Mouse (Mus musculus) frontal cortex, postnatal 10 days (tissue): ENCODE data around the gene Fam174b.

ENCODE experiments used
- DNase-seq, 2 experiments: peaks; one replicate each; pipeline ENCODE4 v3.0.0; 2022; ENCODE audit warnings: low spot score in 2 of 2, mixed read lengths in 1 of 2

Gene Fam174b

DNA sequence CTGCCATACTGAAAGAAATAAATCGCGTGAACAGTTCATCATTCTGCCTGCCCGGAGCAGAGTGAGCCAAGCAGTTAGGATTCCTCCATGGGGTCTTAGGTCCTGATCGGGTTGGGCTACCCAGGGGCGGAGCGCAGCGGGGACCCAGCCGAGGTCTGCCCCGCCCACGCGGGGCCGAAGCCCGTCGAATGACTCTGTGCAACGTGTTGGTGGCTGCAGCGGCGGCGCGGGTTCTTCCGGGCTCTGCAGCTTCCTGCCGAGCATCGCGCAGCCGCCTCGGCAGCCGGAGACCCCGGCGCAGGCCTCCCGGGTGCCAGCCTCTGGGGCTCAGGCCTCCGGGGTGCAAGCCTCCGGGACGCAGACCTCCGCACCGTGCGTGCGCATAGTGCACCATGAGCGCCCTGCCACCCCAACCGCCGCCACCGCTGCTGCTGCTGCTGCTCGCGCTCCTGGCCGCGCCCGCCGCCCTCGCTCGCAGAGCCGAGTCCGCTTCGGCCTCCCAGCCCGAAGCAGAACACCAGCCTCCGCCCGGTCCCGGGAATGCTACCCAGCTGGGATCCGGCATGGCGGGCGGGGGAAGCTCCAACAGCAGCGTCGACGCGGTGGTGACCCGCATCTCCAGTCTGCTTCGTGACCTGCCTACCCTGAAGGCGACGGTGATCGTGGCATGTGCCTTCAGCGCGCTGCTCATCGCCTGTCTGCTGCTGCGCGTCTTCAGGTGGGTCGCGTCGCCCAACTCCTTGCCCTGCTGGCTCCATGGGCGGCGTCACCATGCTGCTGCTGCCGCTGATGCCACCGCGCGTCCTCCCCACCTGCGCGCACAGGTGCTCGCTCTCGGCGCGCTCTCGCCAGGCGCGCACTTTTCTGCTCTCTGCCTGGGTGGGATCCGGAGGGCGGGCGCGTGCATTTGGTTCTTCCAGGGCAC is at the start of gene Fam174b:
TSS of gene Fam174b (plus strand) at position 192 of the 925 bp plus-strand sequence.
- DNase-seq = peak; percentile 44 to 69

GRCm38 (mm10) chr7:73697092-73697491 is 43.0 kb upstream of the Fam174b start:
- DNase-seq = no peak

- DNase-seq = no peak
Observed at GRCm38 (mm10) chr7:73704305-73704704, 35.8 kb upstream of the Fam174b start.

DNA sequence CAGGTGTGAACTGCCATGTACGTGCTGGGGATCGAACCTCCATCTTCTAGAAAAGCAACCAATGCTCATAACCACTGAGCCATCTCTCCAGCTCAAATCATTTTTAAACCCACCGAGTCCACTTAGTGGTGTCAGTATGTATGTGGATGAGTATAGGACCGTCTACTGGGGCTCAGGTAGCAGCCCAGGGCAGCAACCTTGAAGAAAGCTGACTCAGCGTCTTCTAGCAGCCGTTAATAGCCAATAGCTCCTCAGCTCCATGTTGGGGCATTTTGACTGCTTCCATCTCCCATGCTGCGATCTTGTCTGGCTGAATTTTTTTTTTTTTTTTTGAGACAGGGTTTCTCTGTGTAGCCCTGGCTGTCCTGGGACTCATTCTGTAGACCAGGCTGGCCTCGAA is 26.6 kb upstream of the Fam174b start:
- no peak for DNase-seq

GRCm38 (mm10) chr7:73715928-73716749 is 24.0 kb upstream of the Fam174b start:
- DNase-seq = peak; percentile 28 to 36

DNA sequence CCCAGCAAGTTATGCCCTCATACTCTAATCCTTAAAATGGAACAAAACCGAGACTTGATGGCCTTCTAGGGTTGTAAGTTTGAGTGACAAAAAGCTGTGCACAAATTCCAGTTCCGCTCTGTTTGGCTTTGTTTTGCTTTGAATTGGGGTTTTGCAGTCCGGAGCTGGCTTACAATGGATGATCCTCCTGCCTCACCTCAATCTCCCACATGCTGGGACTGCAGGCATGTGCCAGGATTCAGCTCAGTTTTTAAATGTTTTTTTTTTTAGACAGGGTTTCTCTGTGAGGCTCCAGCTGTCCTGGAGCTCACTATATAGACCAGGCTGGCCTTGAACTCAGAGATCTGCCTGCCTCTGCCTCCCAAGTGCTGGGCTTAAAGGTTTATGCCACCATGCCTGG is 23.3 kb upstream of the Fam174b start:
- DNase-seq = no peak

DNA sequence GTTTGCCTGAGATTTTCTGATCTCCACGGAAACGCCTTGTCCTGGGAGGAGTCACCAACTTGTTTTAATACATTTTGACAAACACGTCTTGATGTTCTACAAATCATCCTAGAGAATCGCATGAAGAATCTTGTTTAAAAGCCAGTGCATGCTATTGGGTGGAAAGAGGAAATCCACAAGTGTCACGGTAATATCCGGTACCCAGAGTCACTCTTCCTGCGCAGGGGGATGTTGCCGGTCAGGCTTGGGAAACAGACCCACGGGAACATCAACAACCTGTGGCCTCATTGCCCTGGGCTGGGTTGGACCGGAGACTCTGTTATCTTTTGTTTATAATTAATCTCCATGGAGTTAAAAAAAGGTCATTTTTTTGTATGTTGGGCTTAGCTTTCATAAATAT is 22.1 kb upstream of the Fam174b start:
- no peak for DNase-seq

DNA sequence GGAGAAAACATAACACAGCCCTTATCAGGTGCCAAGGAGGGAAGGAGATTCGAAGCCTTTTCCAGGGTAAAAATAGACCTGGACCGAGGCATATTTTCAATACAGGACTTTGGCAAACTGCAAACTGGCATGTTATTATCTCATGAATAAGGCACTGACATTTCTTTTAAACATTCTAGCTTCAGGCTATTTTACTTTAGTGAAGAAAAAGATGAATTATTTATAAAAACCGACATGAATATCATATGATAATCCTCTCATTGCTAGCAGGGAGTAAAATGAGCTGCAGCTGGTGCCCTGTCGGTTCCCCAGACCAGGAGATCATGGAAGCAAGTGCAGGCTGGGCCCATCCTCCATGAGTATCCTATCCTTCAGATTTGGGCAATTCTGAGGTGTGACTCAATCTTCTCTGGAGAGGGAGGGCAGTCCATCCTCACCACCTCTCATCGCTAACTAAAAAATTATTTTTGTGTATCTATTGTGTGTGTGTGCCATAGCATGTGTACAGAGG is 21.6 kb upstream of the Fam174b start:
- DNase-seq = no peak

DNA sequence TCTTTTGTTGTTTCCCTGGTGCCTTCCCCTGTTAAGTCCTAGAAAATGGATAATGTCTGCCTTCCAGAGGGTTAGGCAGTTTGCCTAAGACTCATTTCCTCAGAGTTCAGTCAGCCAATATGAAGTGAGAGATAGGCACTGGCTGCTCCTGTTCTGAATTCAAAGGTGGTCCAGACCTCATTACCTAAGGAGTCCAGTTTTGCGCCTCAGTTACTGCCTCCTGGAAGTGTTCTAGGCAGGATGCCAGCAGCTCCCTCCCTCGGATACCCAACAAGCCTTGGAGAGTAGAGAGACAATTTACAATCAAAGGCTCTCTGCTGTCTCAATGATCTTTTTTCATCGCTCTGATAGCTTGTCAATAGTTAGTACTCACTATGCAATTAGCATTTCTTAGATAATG is 19.1 kb upstream of the Fam174b start:
- DNase-seq = no peak

- DNase-seq = no peak
Observed at GRCm38 (mm10) chr7:73721764-73722163, 18.3 kb upstream of the Fam174b start.

DNA sequence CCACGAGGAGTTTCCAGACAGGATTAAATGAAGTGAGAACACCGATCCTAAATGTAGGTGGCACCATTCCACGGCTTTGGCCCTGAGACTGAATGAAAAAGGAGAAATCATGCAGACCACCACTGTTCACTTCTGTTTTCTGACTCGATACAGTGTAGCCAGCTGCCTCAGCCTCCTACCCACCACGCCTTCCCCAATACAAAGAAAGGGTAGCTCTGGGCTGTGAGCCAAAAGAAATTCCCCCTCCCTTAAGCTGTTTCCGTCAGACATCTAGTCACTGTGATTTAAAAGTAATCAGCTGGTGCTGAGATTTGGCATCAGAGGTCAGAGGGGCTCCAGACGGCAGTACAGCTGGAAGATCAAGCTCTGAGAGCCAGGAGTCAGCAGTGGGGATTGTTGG is 10.2 kb upstream of the Fam174b start:
- no peak for DNase-seq

GRCm38 (mm10) chr7:73730430-73731022 is 9.6 kb upstream of the Fam174b start:
- DNase-seq = no peak

DNA sequence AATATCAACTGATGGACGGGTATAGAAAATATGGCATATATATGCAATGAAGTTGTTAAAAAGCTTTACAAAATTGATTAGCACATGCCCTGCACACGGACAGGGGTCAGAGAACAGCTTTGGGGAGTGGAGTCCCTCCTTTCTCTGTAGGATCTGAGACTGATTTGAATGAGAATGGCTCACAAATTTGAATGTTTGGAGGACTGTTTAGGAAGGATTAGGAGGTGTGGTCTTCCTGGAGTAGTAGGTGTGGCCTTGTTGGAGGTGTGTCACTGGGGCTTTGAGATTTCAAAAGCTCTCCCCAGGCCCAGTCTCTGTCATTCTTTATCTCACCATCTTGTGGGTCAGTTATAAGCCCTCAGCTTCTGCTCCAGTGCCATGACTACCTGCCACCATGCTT is 4.1 kb upstream of the Fam174b start:
- no peak for DNase-seq

DNA sequence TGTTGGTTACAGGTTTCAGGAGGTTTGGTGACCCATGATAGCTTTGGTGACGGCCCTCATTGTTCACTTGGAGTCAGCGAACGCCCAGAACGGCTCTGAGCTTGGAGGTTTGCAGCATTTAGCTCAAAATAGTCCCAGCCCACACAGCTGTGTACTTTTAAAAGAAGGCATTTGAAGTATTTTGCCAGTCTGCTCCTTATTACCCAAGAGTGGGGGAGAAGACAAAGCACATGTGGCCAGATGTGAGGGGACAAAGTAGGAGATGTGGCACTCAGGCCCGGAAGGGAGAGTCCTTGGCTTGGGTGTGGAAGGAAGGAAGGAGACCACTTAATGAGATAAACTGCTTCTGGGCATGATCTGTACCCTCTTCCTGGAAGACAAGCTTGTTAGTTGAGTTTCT is 1.3 kb downstream of the Fam174b start:
- DNase-seq = no peak

- DNase-seq = no peak
Observed at GRCm38 (mm10) chr7:73741841-73742240, 1.7 kb downstream of the Fam174b start.

DNA sequence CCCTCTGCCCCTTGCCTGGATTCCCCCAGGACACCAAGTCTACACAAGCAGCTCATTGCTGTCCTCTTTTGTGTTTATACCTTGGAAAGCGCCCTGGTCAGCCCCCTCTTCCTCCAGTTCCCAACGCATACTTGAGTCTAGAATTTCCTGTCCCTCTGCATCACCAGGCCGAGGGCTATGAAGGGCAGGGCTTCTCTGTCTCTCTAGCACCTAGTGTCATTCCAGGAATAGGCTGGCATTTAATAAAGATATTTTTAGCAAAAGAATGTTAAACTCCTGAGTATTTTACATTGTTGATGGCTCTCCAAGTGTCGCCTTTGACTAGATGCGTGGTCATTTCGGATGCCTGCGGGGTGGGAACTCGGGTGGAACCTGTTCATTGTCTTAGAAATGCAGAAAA is 3.0 kb downstream of the Fam174b start:
- DNase-seq = no peak

GRCm38 (mm10) chr7:73743831-73744370 is 3.8 kb downstream of the Fam174b start:
- DNase-seq = no peak

DNA sequence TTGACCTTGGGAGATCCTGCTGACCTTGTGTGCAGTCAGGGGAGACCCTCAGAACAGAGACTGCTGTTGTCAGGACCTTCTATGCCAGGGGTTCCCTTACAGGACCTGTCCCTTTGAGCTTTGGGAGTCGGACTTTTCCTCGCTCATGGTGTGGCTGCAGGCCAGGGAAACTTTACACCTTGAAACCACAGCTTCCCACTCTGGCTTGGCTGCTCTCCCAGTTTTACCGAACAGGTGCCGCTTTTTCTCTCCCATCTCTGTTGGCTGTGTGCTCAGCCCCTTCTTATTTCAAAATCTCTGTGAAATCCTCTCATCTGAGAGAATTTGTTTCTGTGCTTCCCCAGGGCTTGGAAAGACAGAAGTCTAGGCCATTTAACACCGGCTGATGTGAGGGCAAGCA is 5.8 kb downstream of the Fam174b start:
- no peak for DNase-seq

DNA sequence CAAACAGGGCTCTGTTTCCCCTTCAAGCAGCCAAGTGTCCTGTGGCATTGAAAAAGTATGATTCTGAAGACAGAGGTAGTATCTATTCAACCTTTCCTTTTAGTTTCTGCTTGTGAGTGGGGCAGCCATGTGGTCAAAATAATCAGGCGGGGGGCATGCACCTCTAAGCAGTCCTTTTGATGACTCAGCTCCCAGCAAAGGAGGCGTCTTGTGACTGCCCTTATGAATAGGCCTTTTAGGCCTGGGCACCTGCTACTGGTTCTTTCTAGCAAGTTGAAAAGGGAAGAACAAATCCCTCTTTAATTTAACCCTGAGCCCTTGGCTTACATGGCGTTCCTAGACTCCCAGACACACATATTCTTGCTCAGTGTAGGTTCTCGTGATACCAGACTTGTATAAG is 6.7 kb downstream of the Fam174b start:
- DNase-seq = no peak

DNA sequence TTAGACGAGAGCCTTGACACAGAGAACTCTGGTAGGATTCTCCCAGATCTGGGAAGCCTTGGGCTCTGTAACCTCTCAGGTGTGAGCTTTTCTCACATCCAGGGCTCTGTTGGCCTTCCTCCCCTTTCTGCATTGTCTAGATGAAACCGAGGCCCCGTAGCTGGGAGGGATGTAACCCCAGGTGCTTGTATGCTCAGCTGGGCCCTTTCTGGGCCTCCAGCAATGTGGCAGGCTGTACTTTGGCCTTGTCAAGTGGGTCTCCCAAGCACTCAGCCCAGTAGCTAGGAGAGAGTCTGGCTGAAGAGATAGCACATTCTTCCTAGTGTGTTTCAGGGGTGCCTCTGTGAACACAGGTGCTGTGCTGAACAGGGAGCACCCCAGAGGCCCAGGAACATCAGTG is 7.4 kb downstream of the Fam174b start:
- DNase-seq = no peak

- DNase-seq = no peak
Observed at GRCm38 (mm10) chr7:73748437-73749108, 8.5 kb downstream of the Fam174b start.
